In the genomic region with DNA sequence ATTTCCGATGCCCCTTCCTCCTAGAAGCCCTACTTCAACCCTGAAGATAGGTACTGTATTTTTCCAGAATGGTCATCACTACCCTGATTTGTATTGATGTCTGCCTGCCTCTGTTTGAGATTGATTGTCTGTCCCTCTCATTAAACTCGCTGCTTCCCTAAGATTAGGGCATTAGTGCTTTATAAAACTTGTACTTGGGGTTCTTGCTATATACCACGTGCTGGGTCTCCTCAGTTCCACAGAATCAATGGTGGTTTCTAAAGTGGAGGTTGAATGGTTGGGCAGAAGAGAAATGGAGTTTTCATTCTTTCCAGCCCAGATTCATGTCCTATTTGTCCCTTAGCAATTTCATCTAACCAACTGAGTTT, we compare ENCODE assay signal across 24 mouse cellular contexts.
DNase-seq lines count a peak whose midpoint lies in the region; ATAC-seq and TF ChIP-seq lines count a peak whose summit lies in the region.
"Had no signal": no experiment of that assay in that cellular context is flagged by ENCODE, and none has a peak within 500 bp of the region (broad histone marks: within the 10 kb centered on the region; RNA-seq: fewer than 3 reads in every experiment).

No protein-coding gene starts in this region.

- WGBS in forebrain, embryonic 11.5 days, result 48% methylated on average over 3 of the region's 3 CpGs
- WGBS in forebrain, postnatal 0 days, result 18% methylated on average over 3 of the region's 3 CpGs
- 40% methylated on average over 3 of the region's 3 CpGs for whole genome bisulfite sequencing in hindbrain, embryonic 14.5 days
- WGBS in hindbrain, embryonic 11.5 days, result 82% methylated on average over 3 of the region's 3 CpGs
- WGBS in forebrain, embryonic 15.5 days, result 14% methylated on average over 3 of the region's 3 CpGs

- no peak overlapping the region for H3K4me3 ChIP-seq in forebrain, embryonic 11.5 days (ENCODE audit: low read depth, low read length)
- no peak overlapping the region for H3K4me3 ChIP-seq in forebrain, postnatal 0 days (ENCODE audit: low read depth, low read length)
- no peak overlapping the region for H3K4me3 ChIP-seq in hindbrain, embryonic 14.5 days (replicated peaks; ENCODE audit: low read length)
- no peak overlapping the region for H3K4me3 ChIP-seq in hindbrain, embryonic 11.5 days (ENCODE audit: low read depth, low read length)
- no peak overlapping the region for H3K4me3 ChIP-seq in forebrain, embryonic 15.5 days
- H3K4me3 ChIP-seq: embryonic facial prominence, embryonic 10.5 days; embryonic facial prominence, embryonic 13.5 days; erythroblast, embryonic 14.5 days; gastrocnemius, adult 2 months; hindbrain, embryonic 15.5 days; intestine, embryonic 15.5 days had no signal

- H3K4me1 ChIP-seq in forebrain, embryonic 11.5 days (replicated peaks; ENCODE audit: control insufficient read depth, insufficient read depth, low read length), result no peaks in the 10 kb centered on the region
- H3K4me1 ChIP-seq in forebrain, postnatal 0 days (ENCODE audit: insufficient read depth), result no peaks in the 10 kb centered on the region
- no peaks in the 10 kb centered on the region for H3K4me1 ChIP-seq in hindbrain, embryonic 14.5 days (replicated peaks; ENCODE audit: control insufficient read depth, insufficient read depth, low read length)
- H3K4me1 ChIP-seq in hindbrain, embryonic 11.5 days (replicated peaks; ENCODE audit: control insufficient read depth, insufficient read depth, low read length), result no peaks in the 10 kb centered on the region
- peaks cover 18% of the 10 kb centered on the region for H3K4me1 ChIP-seq in forebrain, embryonic 15.5 days
- H3K4me1 ChIP-seq: embryonic facial prominence, embryonic 10.5 days; embryonic facial prominence, embryonic 13.5 days; hindbrain, embryonic 15.5 days; intestine, embryonic 15.5 days had no signal

- H3K9ac ChIP-seq in forebrain, embryonic 11.5 days (ENCODE audit: low read length), result no peak overlapping the region
- H3K9ac ChIP-seq in forebrain, postnatal 0 days, result no peak overlapping the region
- no peak overlapping the region for H3K9ac ChIP-seq in hindbrain, embryonic 14.5 days
- no peak overlapping the region for H3K9ac ChIP-seq in hindbrain, embryonic 11.5 days (ENCODE audit: low read depth, low read length)
- H3K9ac ChIP-seq in forebrain, embryonic 15.5 days (replicated peaks), result no peak overlapping the region
- H3K9ac ChIP-seq: embryonic facial prominence, embryonic 13.5 days; hindbrain, embryonic 15.5 days; intestine, embryonic 15.5 days had no signal

- peak; percentile 68; the same call in 1 of the 2 replicates for ATAC-seq in forebrain, embryonic 11.5 days (replicated peaks; ENCODE audit: low FRiP score)
- ATAC-seq in forebrain, postnatal 0 days, result no peak
- no peak for ATAC-seq in hindbrain, embryonic 14.5 days (ENCODE audit: low FRiP score)
- ATAC-seq in hindbrain, embryonic 11.5 days (ENCODE audit: low FRiP score), result no peak; the same call in 1 of the 2 replicates
- no peak; the same call in 1 of the 2 replicates for ATAC-seq in forebrain, embryonic 15.5 days (replicated peaks)
- ATAC-seq: activated CD4-positive, CD25-positive, alpha-beta regulatory T cell, adult 4 months; intestine, embryonic 15.5 days had no signal

- no peaks in the 10 kb centered on the region for H3K27me3 ChIP-seq in forebrain, embryonic 11.5 days (ENCODE audit: control insufficient read depth, insufficient read depth, low read length)
- no peaks in the 10 kb centered on the region for H3K27me3 ChIP-seq in forebrain, postnatal 0 days (ENCODE audit: insufficient read depth, low read length)
- no peaks in the 10 kb centered on the region for H3K27me3 ChIP-seq in hindbrain, embryonic 14.5 days (ENCODE audit: control insufficient read depth, insufficient read depth, low read length)
- no peaks in the 10 kb centered on the region for H3K27me3 ChIP-seq in hindbrain, embryonic 11.5 days (ENCODE audit: control insufficient read depth, insufficient read depth, low read length)
- no peaks in the 10 kb centered on the region for H3K27me3 ChIP-seq in forebrain, embryonic 15.5 days
- H3K27me3 ChIP-seq: embryonic facial prominence, embryonic 13.5 days; hindbrain, embryonic 15.5 days; intestine, embryonic 15.5 days had no signal

- no peaks in the 10 kb centered on the region for H3K36me3 ChIP-seq in forebrain, embryonic 11.5 days (ENCODE audit: control insufficient read depth, insufficient read depth, low read length)
- H3K36me3 ChIP-seq in forebrain, postnatal 0 days (ENCODE audit: insufficient read depth), result no peaks in the 10 kb centered on the region
- H3K36me3 ChIP-seq in hindbrain, embryonic 14.5 days (replicated peaks; ENCODE audit: control insufficient read depth, insufficient read depth), result no peaks in the 10 kb centered on the region
- no peaks in the 10 kb centered on the region for H3K36me3 ChIP-seq in hindbrain, embryonic 11.5 days (ENCODE audit: control insufficient read depth, insufficient read depth, low read length)
- no peaks in the 10 kb centered on the region for H3K36me3 ChIP-seq in forebrain, embryonic 15.5 days
- H3K36me3 ChIP-seq: embryonic facial prominence, embryonic 10.5 days; embryonic facial prominence, embryonic 13.5 days; hindbrain, embryonic 15.5 days; intestine, embryonic 15.5 days had no signal

- TF ChIP-seq CTCF in forebrain, postnatal 0 days (IDR thresholded peaks at IDR 0.05; ENCODE audit: low read depth), result no peak

- no peak overlapping the region for H3K27ac ChIP-seq in forebrain, embryonic 11.5 days (ENCODE audit: low read depth, low read length)
- no peak overlapping the region for H3K27ac ChIP-seq in forebrain, postnatal 0 days (ENCODE audit: low read depth, low read length)
- H3K27ac ChIP-seq in hindbrain, embryonic 14.5 days, result 0 out of 2 replicates have a peak overlapping the region, but pooled peaks have one; percentile 41
- H3K27ac ChIP-seq in hindbrain, embryonic 11.5 days (ENCODE audit: low read depth, low read length), result no peak overlapping the region
- peak overlapping the region; percentile 48; the same call in 1 of the 2 replicates for H3K27ac ChIP-seq in forebrain, embryonic 15.5 days (replicated peaks)
- H3K27ac ChIP-seq: embryonic facial prominence, embryonic 10.5 days; embryonic facial prominence, embryonic 13.5 days; gastrocnemius, adult 2 months; hindbrain, embryonic 15.5 days; intestine, embryonic 15.5 days had no signal

- DNase-seq in forebrain, embryonic 11.5 days (ENCODE audit: low spot score), result no peak
- DNase-seq in forebrain, postnatal 0 days, result no peak
- DNase-seq in hindbrain, embryonic 14.5 days (ENCODE audit: low spot score), result no peak
- DNase-seq in hindbrain, embryonic 11.5 days (ENCODE audit: low spot score), result no peak
- no peak for DNase-seq in spleen, postnatal 4 days (ENCODE audit: low spot score in 2 of 2)
- DNase-seq: adrenal gland, adult 8-10 months; adrenal gland, postnatal 25 days; cerebellum, adult 11-12 months; cerebellum, adult 8-10 months; cerebellum, postnatal 10 days; cerebellum, postnatal 36 days; embryo, embryonic 11 days; gastrocnemius, adult 2 months; gastrocnemius, postnatal 14 days; heart, adult 11 months; kidney, adult 11 months had no signal

- H3K4me2 ChIP-seq in forebrain, embryonic 11.5 days (ENCODE audit: low read depth, low read length, severe bottlenecking), result no peak overlapping the region
- no peak overlapping the region for H3K4me2 ChIP-seq in forebrain, postnatal 0 days (ENCODE audit: low read depth)
- no peak overlapping the region for H3K4me2 ChIP-seq in hindbrain, embryonic 14.5 days (replicated peaks)
- no peak overlapping the region for H3K4me2 ChIP-seq in hindbrain, embryonic 11.5 days (replicated peaks; ENCODE audit: low read depth, low read length)
- H3K4me2 ChIP-seq in forebrain, embryonic 15.5 days (replicated peaks), result no peak overlapping the region
- H3K4me2 ChIP-seq: embryonic facial prominence, embryonic 13.5 days; heart, embryonic 11.5 days; hindbrain, embryonic 15.5 days; intestine, embryonic 15.5 days had no signal

- H3K9me3 ChIP-seq in forebrain, embryonic 11.5 days (ENCODE audit: control insufficient read depth, low read length), result no peaks in the 10 kb centered on the region
- H3K9me3 ChIP-seq in forebrain, postnatal 0 days (ENCODE audit: low read length), result no peaks in the 10 kb centered on the region
- H3K9me3 ChIP-seq in hindbrain, embryonic 14.5 days (ENCODE audit: control insufficient read depth, low read length), result peaks cover 4% of the 10 kb centered on the region; the same call in 1 of the 2 replicates
- no peaks in the 10 kb centered on the region for H3K9me3 ChIP-seq in hindbrain, embryonic 11.5 days (ENCODE audit: control insufficient read depth, low read length)
- no peaks in the 10 kb centered on the region for H3K9me3 ChIP-seq in forebrain, embryonic 15.5 days
- H3K9me3 ChIP-seq: embryonic facial prominence, embryonic 10.5 days; embryonic facial prominence, embryonic 13.5 days; hindbrain, embryonic 15.5 days; intestine, embryonic 15.5 days had no signal

Comparison
In these comparisons a context has a peak if more than half of its experiments do, and no peak if none do; other contexts are left out.
1. H3K27ac ChIP-seq: peak in hindbrain, embryonic 14.5 days (single experiment) and forebrain, embryonic 15.5 days (single experiment); none in forebrain, embryonic 11.5 days (single experiment), forebrain, postnatal 0 days (single experiment) and hindbrain, embryonic 11.5 days (single experiment).